In genomic region chr9:69114429-69114984, GRCm38 (mm10) we compare ENCODE assay signal across 26 mouse cellular contexts.
"Had no signal": no experiment of that assay in that cellular context is flagged by ENCODE, and none has a peak within 500 bp of the region (broad histone marks: within the 10 kb centered on the region; RNA-seq: fewer than 3 reads in every experiment).

No protein-coding gene starts in this region.

- H3K4me2 ChIP-seq: heart, embryonic 12.5 days; hindbrain, embryonic 12.5 days; hindbrain, embryonic 14.5 days; intestine, embryonic 15.5 days; limb, embryonic 12.5 days; liver, embryonic 11.5 days; liver, embryonic 13.5 days had no signal

- H3K36me3 ChIP-seq: heart, embryonic 10.5 days; heart, embryonic 12.5 days; hindbrain, embryonic 10.5 days; hindbrain, embryonic 12.5 days; intestine, embryonic 15.5 days; limb, embryonic 10.5 days; limb, embryonic 12.5 days; liver, embryonic 13.5 days had no signal

- DNase-seq: gastrocnemius, adult 2 months; gastrocnemius, postnatal 10 days; gastrocnemius, postnatal 25 days; heart, adult 2 months; heart, postnatal 10 days; heart, postnatal 4 days; kidney, adult 18-20 months; kidney, adult 8-10 months; kidney, postnatal 10 days; kidney, postnatal 25 days; kidney, postnatal 4 days; liver; liver, embryonic 13.5 days had no signal

- H3K9ac ChIP-seq: heart, embryonic 12.5 days; hindbrain, embryonic 12.5 days; hindbrain, embryonic 14.5 days; intestine, embryonic 15.5 days; limb, embryonic 12.5 days; liver, embryonic 13.5 days had no signal

- H3K9me3 ChIP-seq: heart, embryonic 10.5 days; heart, embryonic 12.5 days; hindbrain, embryonic 10.5 days; hindbrain, embryonic 12.5 days; intestine, embryonic 15.5 days; limb, embryonic 10.5 days; limb, embryonic 12.5 days; liver, embryonic 13.5 days had no signal

- H3K4me1 ChIP-seq: heart, embryonic 10.5 days; heart, embryonic 12.5 days; intestine, embryonic 15.5 days had no signal

- H3K27ac ChIP-seq: gastrocnemius, adult 2 months; heart, adult 2 months; heart, embryonic 10.5 days; hindbrain, embryonic 10.5 days; hindbrain, embryonic 12.5 days; hindbrain, embryonic 14.5 days; intestine, embryonic 15.5 days; layer of hippocampus, adult 2 months; left cerebral cortex, adult 2 months; limb, embryonic 10.5 days; limb, embryonic 12.5 days; liver, embryonic 13.5 days had no signal

- H3K4me3 ChIP-seq: gastrocnemius, adult 2 months; heart, adult 2 months; heart, embryonic 10.5 days; heart, embryonic 12.5 days; hindbrain, embryonic 10.5 days; hindbrain, embryonic 12.5 days; intestine, embryonic 15.5 days; layer of hippocampus, adult 2 months; left cerebral cortex, adult 2 months; limb, embryonic 10.5 days; limb, embryonic 12.5 days; liver, embryonic 13.5 days had no signal

- H3K27me3 ChIP-seq: hindbrain, embryonic 12.5 days; intestine, embryonic 15.5 days; liver, embryonic 13.5 days had no signal

- ATAC-seq: inflammation-experienced regulatory T-cells, adult 6 months; intestine, embryonic 15.5 days; intestine, postnatal 0 days had no signal
